Mouse (Mus musculus) gastrocnemius, postnatal 10 days (tissue): ENCODE measurements around the gene Slit2. TPM values are rescaled to one million over a fixed set of nuclear protein-coding genes. Genes with fewer than 3 reads are reported as not detected.

Experiments
- DNase-seq: peaks from one replicate; pipeline ENCODE4 v3.0.0; 2021; ENCODE audit warnings: mixed read lengths
- total RNA-seq, 2 experiments: library from RNA; stranded (reverse); gene quantifications; 2 replicates each; pipeline ENCODE4 v1.2.3; 2021

Slit2 gene
- total RNA-seq, 2 experiments from 2014 or later: 4.4 to 7.4 TPM

GRCm38 (mm10) chr5:48050637-48051314, 67.8 kb downstream of the Slit2 start:
- no peak for DNase-seq

DNA sequence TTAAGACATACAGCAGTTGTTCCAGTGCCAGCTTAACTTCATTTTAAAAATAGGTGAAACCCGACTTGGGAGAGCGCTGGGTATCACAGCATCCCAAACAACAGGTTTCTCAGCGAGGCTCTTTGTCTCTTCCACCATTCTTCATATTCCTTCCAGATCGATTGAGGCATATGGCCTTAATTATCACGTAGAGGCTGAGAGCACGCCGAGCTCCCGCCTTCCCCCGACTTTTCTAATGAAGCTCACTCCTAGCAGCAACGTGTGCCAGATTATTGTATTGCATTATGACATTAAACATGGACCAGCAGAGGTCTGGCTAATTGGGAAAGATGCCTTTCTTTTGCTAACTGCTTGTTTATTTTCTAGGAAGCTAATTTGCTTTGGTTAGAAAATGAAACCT, 75.7 kb downstream of the Slit2 start:
- no peak for DNase-seq

GRCm38 (mm10) chr5:48060715-48061114, 77.8 kb downstream of the Slit2 start:
- DNase-seq: no peak

DNA sequence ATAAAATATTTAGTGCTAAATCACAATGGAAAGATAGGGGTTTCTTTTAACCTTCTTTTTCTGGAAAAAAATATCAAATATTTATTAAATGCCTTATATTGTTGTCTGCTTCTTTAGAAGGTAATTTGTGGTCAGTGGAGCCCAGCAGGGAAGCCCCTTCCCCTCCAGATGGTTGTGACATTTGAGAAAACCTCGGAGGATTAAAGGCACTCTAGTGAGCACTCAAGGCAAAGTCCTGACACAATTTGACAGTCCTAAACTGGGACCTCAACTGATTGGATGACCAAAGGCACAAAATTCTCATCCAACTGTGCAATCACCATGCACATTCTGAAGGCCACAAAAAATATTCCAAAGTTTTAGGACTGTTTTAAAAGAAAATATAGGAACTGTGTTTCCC, 95.8 kb downstream of the Slit2 start:
- DNase-seq: no peak

DNA sequence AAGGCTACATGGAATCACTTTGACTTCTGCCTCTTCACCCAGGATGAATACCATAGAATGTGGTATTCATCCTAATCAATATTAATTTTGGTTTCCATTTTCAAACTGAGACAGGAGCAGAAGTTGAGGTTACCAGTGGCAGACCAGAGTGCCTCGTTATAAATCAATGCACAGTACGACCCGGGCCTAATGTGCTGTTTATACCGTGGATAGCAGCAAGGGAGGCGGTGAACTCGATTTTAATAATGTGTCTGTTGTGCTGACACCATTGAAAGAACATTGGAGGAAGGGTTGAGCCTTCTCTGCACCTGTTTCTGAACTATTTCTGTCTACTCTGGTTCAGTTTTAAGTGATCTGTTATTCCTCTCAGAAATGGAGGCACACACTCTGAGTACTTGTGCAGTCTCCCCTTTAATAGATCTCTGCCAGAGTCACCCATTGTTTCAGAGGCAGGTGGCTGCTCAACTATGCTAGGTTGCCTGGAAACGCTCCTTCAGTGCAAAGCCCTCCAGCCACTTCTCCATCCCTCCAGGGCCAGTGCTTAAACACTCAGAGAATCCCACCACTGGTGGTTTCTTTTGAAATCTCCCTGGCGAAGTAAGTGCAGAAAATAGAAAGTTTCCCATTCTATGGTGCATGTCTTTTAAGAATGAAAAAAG, 98.4 kb downstream of the Slit2 start:
- no peak for DNase-seq

- DNase-seq: no peak
Measured at GRCm38 (mm10) chr5:48113400-48113799, 130.5 kb downstream of the Slit2 start.

GRCm38 (mm10) chr5:48114969-48115537, 132.1 kb downstream of the Slit2 start:
- DNase-seq: no peak

DNA sequence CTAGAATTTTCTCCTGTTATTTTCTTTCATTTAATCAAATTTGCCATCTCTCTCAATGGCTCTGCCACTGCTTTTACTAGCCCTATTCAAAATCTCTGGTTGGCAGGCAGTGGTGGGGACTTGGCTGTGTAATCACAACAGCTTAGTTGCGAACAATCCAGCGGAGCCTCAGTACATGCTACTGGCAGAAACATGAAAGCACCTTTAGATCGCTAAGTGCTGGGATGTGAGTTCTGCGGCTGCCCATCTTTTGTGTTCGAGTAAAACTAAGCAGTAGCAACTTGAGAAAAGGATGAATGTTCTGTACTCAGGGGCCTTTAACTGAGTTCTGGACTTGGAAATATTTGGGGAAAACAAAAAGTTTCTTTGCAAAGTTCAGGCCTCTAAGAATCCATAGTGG, 139.7 kb downstream of the Slit2 start:
- no peak for DNase-seq

DNA sequence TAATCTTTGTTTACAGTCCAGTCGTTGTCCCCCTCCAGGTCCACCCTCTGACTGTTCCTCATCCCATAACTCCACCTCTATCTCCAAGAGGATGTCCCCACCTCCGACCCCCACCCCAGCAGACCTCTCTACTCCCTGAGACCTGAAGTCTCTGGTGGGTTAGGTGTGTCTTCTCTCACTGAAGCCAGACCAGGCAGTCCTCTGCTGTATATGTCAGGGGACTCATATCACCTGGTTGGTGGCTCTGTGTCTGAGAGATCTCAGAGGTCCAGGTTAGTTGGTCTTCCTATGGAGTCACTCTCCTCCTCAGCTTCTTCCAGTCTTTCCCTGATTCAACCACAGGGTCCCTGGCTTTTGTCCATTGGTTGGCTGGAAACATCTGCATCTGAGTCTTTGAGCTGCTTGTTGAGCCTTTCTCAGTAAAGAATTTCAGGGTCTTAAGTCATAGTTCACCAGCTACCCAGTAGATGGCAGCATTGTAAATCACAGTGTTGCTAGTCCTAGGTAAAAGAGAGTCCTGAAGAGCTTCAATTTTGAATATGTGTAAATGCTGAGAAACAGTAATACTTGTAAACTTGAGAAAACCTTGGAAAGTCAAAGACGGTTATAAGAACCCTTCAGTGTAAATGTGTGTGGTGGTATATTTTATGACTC, 143.0 kb downstream of the Slit2 start:
- DNase-seq: no peak

- DNase-seq: no peak
Measured at GRCm38 (mm10) chr5:48129981-48130380, 147.0 kb downstream of the Slit2 start.

DNA sequence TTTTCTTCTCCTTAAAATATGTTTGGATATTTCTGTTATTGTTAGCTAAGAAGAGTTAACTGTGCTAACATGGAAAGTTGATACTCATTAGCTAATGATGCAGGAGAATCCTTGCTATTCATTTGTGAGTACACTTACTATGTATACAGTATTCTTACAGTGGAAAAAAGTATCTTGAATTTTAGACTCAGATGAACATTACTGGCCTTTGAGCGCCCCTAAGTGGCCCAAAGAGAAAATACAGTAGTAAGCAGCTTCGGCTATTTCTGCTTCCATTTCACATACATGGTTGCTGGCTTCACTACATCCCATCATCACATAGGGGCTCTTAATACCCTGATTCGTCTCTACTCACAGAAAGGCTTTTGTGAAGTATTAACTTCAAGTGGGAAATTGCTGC, 153.6 kb downstream of the Slit2 start:
- no peak for DNase-seq

DNA sequence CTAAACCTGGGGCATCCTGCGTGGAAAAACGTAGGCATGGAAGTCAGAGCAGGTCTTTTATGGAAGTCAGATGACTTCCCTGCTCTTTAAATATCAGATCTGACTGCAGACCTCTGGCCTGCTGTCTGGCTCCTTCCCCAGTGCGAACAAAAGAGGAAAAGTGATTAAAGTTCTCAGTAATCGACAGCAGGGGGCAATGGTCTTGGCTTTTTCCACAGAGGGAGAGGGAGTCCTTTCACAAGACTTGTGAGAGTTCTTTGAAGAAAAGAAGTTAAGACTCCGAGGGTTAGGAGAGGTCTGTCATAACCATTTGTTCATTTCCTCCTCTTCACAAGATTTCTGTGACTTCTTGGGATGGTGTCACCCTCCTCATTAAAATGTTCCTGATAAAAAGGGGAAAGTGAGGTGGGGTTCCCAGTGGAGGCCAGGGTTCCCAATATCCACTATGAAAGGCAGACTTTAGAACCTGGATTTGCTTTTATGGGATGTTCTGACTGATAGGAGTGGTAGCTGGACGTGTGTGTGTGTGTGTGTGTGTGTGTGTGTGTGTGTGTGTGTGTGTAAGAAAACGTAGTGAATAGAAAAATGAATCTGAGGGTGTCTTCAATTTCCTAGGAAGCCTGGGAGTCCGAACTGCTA, 156.0 kb downstream of the Slit2 start:
- no peak for DNase-seq

DNA sequence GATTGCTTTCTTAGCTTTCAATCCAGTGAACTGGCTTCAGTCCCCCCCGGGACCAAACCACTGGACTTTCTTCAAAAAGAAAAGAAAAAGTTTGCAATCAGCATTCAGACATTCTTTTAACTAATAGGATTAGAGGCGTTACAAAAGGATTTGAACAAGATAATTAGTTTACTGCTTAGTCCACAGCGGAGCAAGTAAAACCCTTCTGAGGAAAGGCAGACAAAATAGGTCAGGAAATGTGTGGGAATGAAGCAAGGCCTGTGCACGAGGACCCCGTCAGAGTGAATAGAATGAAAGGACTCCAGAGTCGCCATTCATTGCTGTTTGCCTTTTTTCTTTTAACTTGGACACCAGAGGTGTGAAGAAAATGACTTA, 156.5 kb downstream of the Slit2 start:
- DNase-seq: no peak

- no peak for DNase-seq
Measured at GRCm38 (mm10) chr5:48146082-48146481, 163.1 kb downstream of the Slit2 start.

DNA sequence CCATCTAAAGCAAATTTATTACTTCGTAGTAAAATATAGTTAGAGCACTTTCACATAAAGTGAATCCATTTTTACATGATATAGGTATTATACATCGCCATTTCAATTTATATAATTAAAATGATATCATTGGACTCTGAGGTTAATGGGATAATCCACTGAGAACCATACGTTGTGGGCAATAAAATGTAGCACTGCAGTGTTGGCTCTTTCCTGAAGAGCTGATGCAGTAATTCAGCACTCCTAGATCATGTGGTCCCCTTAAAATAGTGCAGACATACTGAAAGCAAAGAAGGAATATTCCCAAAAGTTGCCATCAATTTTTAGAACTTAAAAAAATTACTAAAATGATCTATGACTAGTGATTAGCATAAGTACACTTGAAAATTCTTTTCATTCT, 177.9 kb downstream of the Slit2 start:
- DNase-seq: no peak

DNA sequence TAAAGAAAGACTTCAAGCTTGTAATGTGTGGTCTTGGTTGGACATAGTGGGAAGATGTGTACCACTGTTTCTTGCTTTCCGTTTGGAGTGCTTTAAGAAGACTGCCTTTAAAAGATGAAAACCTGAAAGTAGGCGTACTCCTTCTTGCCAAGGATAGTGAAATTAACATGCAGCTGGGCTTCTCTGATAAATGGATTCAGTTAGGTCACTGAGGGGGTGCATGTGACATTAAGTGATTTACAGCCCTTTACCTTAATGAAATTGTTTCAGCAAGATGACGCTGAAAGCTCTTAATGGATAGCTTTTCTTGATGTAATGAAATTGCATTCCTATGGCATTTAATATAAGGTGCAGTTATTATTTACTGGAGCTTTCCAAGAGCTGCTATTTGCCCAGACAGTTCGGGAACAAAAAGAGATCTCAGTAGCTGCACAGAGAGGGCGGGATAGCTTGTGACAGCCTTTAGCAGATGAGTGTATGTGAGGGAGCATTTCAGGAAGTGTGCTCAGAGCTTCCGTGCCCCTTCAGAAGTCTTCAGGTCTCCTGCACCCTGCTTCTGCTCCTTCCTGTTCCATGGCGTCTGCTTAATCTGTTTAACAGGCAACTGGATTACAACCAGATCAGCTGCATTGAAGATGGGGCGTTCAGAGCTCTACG, 198.8 kb downstream of the Slit2 start:
- no peak for DNase-seq

- no peak for DNase-seq
Measured at GRCm38 (mm10) chr5:48184358-48184757, 201.4 kb downstream of the Slit2 start.

DNA sequence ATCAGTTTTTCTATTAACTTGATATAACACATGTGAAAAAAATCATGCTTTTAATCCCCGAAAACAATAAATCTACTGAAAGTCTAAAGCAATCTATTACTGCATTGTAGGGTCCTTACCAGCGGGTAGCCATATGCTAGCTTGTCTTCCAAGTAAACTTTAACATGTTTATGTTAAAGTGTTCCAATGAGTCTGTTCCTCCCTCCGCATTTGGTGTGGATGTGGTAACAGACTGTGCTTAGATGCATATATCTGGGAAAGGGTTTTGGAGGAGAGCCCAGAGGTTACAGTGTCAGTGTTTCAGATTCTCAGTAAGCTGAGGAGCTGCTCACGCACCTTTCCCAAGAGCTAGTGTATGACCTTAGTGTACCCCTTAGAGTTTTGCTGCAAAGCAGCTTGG, 204.9 kb downstream of the Slit2 start:
- DNase-seq: no peak

- DNase-seq: no peak
Measured at GRCm38 (mm10) chr5:48199380-48199779, 216.4 kb downstream of the Slit2 start.

DNA sequence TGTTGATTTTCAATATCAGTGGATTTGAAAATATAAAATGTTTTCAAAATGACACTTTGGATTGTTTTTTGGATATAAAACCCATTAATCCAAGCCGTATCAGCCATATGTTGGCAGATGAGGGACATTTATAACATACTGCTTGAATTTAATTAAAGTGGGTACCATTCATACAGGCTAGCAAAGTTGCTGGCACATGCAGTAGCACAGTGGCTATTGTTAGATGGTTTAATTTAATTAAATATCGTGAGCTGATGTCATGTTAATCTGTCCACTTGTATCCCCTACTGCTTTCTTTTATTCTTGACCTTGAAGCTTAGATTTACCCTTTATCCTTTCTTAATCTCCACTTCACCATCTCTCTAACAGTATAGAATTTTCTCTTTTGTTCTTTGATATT, 232.3 kb downstream of the Slit2 start:
- no peak for DNase-seq

DNA sequence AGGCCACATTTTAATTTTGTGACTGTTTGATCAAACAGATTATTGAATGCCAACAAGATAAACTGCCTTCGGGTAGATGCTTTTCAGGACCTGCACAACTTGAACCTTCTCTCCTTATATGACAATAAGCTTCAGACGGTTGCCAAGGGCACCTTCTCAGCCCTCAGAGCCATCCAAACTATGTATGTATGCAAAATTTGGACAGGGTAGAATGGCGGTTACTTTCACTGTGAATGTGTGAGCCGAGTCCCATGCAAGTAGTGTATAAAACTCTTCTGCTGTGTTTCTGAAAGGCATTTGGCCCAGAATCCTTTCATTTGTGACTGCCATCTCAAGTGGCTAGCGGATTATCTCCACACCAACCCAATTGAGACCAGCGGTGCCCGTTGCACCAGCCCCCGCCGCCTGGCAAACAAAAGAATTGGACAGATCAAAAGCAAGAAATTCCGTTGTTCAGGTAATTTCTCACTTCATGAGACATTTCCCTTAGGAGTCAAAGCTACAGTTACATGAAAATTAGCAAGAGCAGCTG, 236.8 kb downstream of the Slit2 start:
- no peak for DNase-seq

GRCm38 (mm10) chr5:48225500-48225899, 242.6 kb downstream of the Slit2 start:
- no peak for DNase-seq
